In genomic region chr10:42031021-42031420, GRCm38 (mm10) we compare ENCODE assay signal across 7 mouse cellular contexts. TPM values are rescaled to one million over a fixed set of nuclear protein-coding genes. Genes with fewer than 3 reads are reported as not detected.
A peak's percentile ranks its signal among the peaks of the same experiment; 100 is the strongest.
DNase-seq lines count a peak whose midpoint lies in the region; ATAC-seq and TF ChIP-seq lines count a peak whose summit lies in the region.

No protein-coding gene starts in this region.

- no peak overlapping the region for H3K9ac ChIP-seq in embryonic facial prominence, embryonic 12.5 days
- H3K9ac ChIP-seq in limb, embryonic 12.5 days (replicated peaks), result no peak overlapping the region
- H3K9ac ChIP-seq in midbrain, embryonic 14.5 days (replicated peaks; ENCODE audit: low read length), result no peak overlapping the region

- H3K36me3 ChIP-seq in embryonic facial prominence, embryonic 12.5 days, result no peaks in the 10 kb centered on the region
- no peaks in the 10 kb centered on the region for H3K36me3 ChIP-seq in kidney, adult 2 months (ENCODE audit: control insufficient read depth, insufficient read depth, low read length)
- H3K36me3 ChIP-seq in limb, embryonic 12.5 days, result no peaks in the 10 kb centered on the region
- no peaks in the 10 kb centered on the region for H3K36me3 ChIP-seq in midbrain, embryonic 14.5 days (ENCODE audit: control insufficient read depth, insufficient read depth, low read length)

- peaks cover 15% of the 10 kb centered on the region; the same call in 1 of the 2 replicates for H3K4me1 ChIP-seq in embryonic facial prominence, embryonic 12.5 days
- H3K4me1 ChIP-seq in kidney, adult 2 months (ENCODE audit: control insufficient read depth, insufficient read depth, low read length), result no peaks in the 10 kb centered on the region
- peaks cover 28% of the 10 kb centered on the region for H3K4me1 ChIP-seq in limb, embryonic 12.5 days (replicated peaks)
- no peaks in the 10 kb centered on the region for H3K4me1 ChIP-seq in midbrain, embryonic 14.5 days (ENCODE audit: control insufficient read depth, insufficient read depth, low read length)

- peak overlapping the region; percentile 24 for H3K4me2 ChIP-seq in embryonic facial prominence, embryonic 12.5 days (replicated peaks)
- H3K4me2 ChIP-seq in limb, embryonic 12.5 days, result peak overlapping the region; percentile 38
- H3K4me2 ChIP-seq in midbrain, embryonic 14.5 days (ENCODE audit: low read length), result peak overlapping the region; percentile 21; the same call in 1 of the 2 replicates

- no peak for ATAC-seq in embryonic facial prominence, embryonic 12.5 days (ENCODE audit: insufficient number of reproducible peaks, insufficient read depth, low FRiP score, low TSS enrichment)
- ATAC-seq in limb, embryonic 12.5 days (ENCODE audit: insufficient number of reproducible peaks, insufficient read depth, low FRiP score, low TSS enrichment, low read depth), result no peak
- no peak for ATAC-seq in midbrain, embryonic 14.5 days (ENCODE audit: low FRiP score, low TSS enrichment)

- H3K27me3 ChIP-seq in embryonic facial prominence, embryonic 12.5 days, result no peaks in the 10 kb centered on the region
- H3K27me3 ChIP-seq in kidney, adult 2 months (replicated peaks; ENCODE audit: control insufficient read depth, insufficient read depth, low read length), result no peaks in the 10 kb centered on the region
- no peaks in the 10 kb centered on the region; the same call in 1 of the 2 replicates for H3K27me3 ChIP-seq in limb, embryonic 12.5 days
- no peaks in the 10 kb centered on the region for H3K27me3 ChIP-seq in midbrain, embryonic 14.5 days (ENCODE audit: control insufficient read depth, insufficient read depth, low read length)

- no peak overlapping the region for H3K4me3 ChIP-seq in embryonic facial prominence, embryonic 12.5 days
- 0 out of 2 replicates have a peak overlapping the region, but pooled peaks have one; percentile 6 for H3K4me3 ChIP-seq in kidney, adult 2 months (ENCODE audit: insufficient read depth, low read depth, low read length)
- H3K4me3 ChIP-seq in limb, embryonic 12.5 days (replicated peaks), result no peak overlapping the region
- H3K4me3 ChIP-seq in midbrain, embryonic 14.5 days (replicated peaks; ENCODE audit: low read depth, low read length), result no peak overlapping the region

- TF ChIP-seq POLR2A in kidney, adult 2 months (IDR thresholded peaks at IDR 0.05; ENCODE audit: low read depth, low read length), result no peak

- no peaks in the 10 kb centered on the region for H3K9me3 ChIP-seq in embryonic facial prominence, embryonic 12.5 days
- H3K9me3 ChIP-seq in limb, embryonic 12.5 days, result no peaks in the 10 kb centered on the region
- no peaks in the 10 kb centered on the region for H3K9me3 ChIP-seq in midbrain, embryonic 14.5 days (ENCODE audit: control insufficient read depth, low read length)

- 22% methylated on average over 16 of the region's 16 CpGs for WGBS in embryonic facial prominence, embryonic 12.5 days
- 14% methylated on average over 16 of the region's 16 CpGs for WGBS in kidney, adult 2 months
- WGBS in limb, embryonic 12.5 days, result 10% methylated on average over 16 of the region's 16 CpGs
- 16% methylated on average over 16 of the region's 16 CpGs for WGBS in midbrain, embryonic 14.5 days

- peak; percentile 88 for DNase-seq in adrenal gland, postnatal 25 days
- peak; percentile 92 to 93 for DNase-seq in heart, adult 18-20 months
- DNase-seq in kidney, adult 2 months, result peak; percentile 95
- DNase-seq in midbrain, embryonic 14.5 days, result peak; percentile 71
- peak; percentile 74 to 82 for DNase-seq in spleen, adult 18-20 months

- peak; percentile 93 for TF ChIP-seq CTCF in kidney, adult 2 months (conservative IDR thresholded peaks at IDR 0.05; ENCODE audit: insufficient read depth, insufficient read length, low read depth, low read length)

- H3K27ac ChIP-seq in embryonic facial prominence, embryonic 12.5 days, result no peak overlapping the region
- H3K27ac ChIP-seq in kidney, adult 2 months (ENCODE audit: insufficient read depth, low read depth, low read length), result no peak overlapping the region
- H3K27ac ChIP-seq in limb, embryonic 12.5 days, result 0 out of 2 replicates have a peak overlapping the region, but pooled peaks have one; percentile 12
- H3K27ac ChIP-seq in midbrain, embryonic 14.5 days (replicated peaks; ENCODE audit: low read depth, low read length), result no peak overlapping the region

RNA-seq across cellular contexts. Expression of gene Armc2, which starts 12.8 kb away (rescaled TPM):
- 1.2 and 2.9 TPM in 2 replicates for total RNA-seq in adrenal gland, postnatal 25 days (2021)
- polyA plus RNA-seq in embryonic facial prominence, embryonic 12.5 days (2016; fragmentation: Nextera tagmentation; extraction: Ambion mirVana), result 4.3 and 4.7 TPM in 2 replicates
- 10 to 100 TPM; 18.4 to 22.6 TPM for total RNA-seq in heart, adult 18-20 months (2021)
- polyA plus RNA-seq in kidney, adult 2 months (2012; rRNA removed), result 0.24 and 0.50 TPM in 2 replicates
- polyA plus RNA-seq in limb, embryonic 12.5 days (2016; fragmentation: Nextera tagmentation; extraction: Ambion mirVana), result 5.3 and 6.1 TPM in 2 replicates
- polyA plus RNA-seq in midbrain, embryonic 14.5 days (2014; fragmentation: Nextera tagmentation; extraction: Ambion mirVana), result 11.2 and 11.5 TPM in 2 replicates
